Mouse (Mus musculus) neural tube, embryonic 15.5 days (tissue): ENCODE measurements around the gene Rgl2. TPM values are rescaled to one million over a fixed set of nuclear protein-coding genes. Genes with fewer than 3 reads are reported as not detected.
"Not testable (repeated sequence)": the region's sequence is repeated elsewhere in the genome, so short reads cannot be mapped to it uniquely, and the experiment has no call there.

ENCODE experiments used
- ATAC-seq: fragments of 200-750 bp; cut with Nextera tagmentation; 2 replicates; pipeline ENCODE4 v1.8.0; 2017; ENCODE audit warnings: mild to moderate bottlenecking, moderate TSS enrichment, moderate library complexity; ENCODE audit not compliant: low FRiP score
- H3K27ac ChIP-seq: fragments of 300-500 bp; sonication (generic); replicated peaks from 2 replicates; pipeline ENCODE4 v1.5.1; 2015; ENCODE audit warnings: mild to moderate bottlenecking, inconsistent platforms
- H3K27me3 ChIP-seq: fragments of 300-500 bp; sonication (generic); replicated peaks from 2 replicates; pipeline ENCODE4 v1.6.1; 2015; ENCODE audit warnings: inconsistent platforms
- H3K36me3 ChIP-seq: fragments of 300-500 bp; sonication (generic); 2 replicates; pipeline ENCODE4 v1.6.1; 2015; ENCODE audit warnings: inconsistent platforms
- H3K4me1 ChIP-seq: fragments of 300-500 bp; sonication (generic); 2 replicates; pipeline ENCODE4 v1.6.1; 2015; ENCODE audit warnings: inconsistent platforms
- H3K4me2 ChIP-seq: fragments of 300-500 bp; sonication (generic); 2 replicates; pipeline ENCODE4 v1.6.1; 2015; ENCODE audit warnings: inconsistent platforms, mild to moderate bottlenecking, moderate library complexity
- H3K4me3 ChIP-seq: fragments of 300-500 bp; sonication (generic); replicated peaks from 2 replicates; pipeline ENCODE4 v1.5.1; 2015; ENCODE audit warnings: mild to moderate bottlenecking, inconsistent platforms
- H3K9ac ChIP-seq: fragments of 300-500 bp; sonication (generic); replicated peaks from 2 replicates; pipeline ENCODE4 v1.6.1; 2015; ENCODE audit warnings: mild to moderate bottlenecking, inconsistent platforms
- H3K9me3 ChIP-seq: fragments of 300-500 bp; sonication (generic); replicated peaks from 2 replicates; pipeline ENCODE4 v1.6.1; 2016; ENCODE audit warnings: inconsistent platforms
- WGBS: fragments of 180-500 bp; shearing (Covaris S2); methylation state at CpG from one replicate; pipeline ENCODE4 v1.1.7; 2015; ENCODE audit warnings: mixed read lengths; 5-methylcytosine and 5-hydroxymethylcytosine counted together
- polyA plus RNA-seq: library from polyadenylated mRNA; unstranded; fragments of >200 nt; fragmentation: Nextera tagmentation; extraction: Ambion mirVana; gene quantifications from 2 replicates; pipeline ENCODE4 v1.2.1, GENCODE M21; 2015

Gene Rgl2
- polyA plus RNA-seq, 1 experiment from 2014 or later = 58.8 TPM

DNA sequence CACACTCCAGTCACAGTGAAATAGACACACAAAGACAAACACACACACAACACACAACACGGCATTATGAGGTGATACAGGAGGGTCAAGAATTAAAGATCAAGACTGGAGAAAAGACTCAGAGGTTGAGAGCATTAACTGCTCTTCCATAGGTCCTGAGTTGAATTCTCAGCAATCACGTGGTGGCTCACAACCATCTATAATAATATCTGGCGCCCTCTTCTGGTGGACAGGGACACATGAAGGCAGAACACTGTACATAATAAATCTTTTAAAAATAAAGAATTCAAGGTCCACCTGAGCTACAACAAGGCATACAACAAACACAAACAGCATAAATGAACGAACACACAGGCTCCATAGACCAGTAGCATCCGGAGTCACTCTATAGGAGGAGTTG lies 39.6 kb downstream of the Rgl2 start:
- WGBS = 31% methylated on average over 5 of the region's 5 CpGs
- Histone ChIP-seq H3K36me3 (peaks cover 20% of the 10 kb centered on the region), H3K4me1 (no peaks in the 10 kb centered on the region), H3K4me3 (no peak overlapping the region), H3K9ac (no peak overlapping the region), H3K4me2 (no peak overlapping the region), H3K27ac (no peak overlapping the region), H3K9me3 (no peaks in the 10 kb centered on the region), H3K27me3 (0 out of 2 replicates have a peak, but pooled peaks cover 13% of the 10 kb centered on the region)
- peak; percentile 68 for ATAC-seq

DNA sequence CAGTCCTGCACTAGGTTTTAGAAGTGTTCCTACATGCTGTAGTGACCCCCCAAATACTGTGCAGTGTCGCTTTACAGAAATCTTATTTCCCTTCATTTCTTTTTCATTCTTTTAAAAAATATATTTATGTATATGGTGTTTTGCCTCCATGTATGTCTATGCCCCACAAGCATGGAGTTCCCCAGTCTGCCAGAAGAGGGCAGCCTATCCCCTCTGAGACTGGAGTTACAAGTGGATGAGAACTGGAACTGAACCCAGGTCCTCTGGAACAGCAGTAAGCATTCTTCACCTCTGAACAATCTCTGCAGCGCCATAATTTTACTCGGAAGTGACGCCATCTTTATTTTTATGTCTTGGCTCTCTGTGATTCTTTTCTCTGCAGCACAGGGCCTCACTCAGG lies 40.1 kb downstream of the Rgl2 start:
- WGBS = 78% methylated on average over 4 of the region's 4 CpGs
- ATAC-seq = no peak
- Histone ChIP-seq H3K36me3 (peaks cover 17% of the 10 kb centered on the region), H3K4me1 (no peaks in the 10 kb centered on the region), H3K4me3 (no peak overlapping the region), H3K27me3 (0 out of 2 replicates have a peak, but pooled peaks cover 17% of the 10 kb centered on the region), H3K9me3 (no peaks in the 10 kb centered on the region), H3K4me2 (no peak overlapping the region), H3K9ac (no peak overlapping the region), H3K27ac (no peak overlapping the region)

DNA sequence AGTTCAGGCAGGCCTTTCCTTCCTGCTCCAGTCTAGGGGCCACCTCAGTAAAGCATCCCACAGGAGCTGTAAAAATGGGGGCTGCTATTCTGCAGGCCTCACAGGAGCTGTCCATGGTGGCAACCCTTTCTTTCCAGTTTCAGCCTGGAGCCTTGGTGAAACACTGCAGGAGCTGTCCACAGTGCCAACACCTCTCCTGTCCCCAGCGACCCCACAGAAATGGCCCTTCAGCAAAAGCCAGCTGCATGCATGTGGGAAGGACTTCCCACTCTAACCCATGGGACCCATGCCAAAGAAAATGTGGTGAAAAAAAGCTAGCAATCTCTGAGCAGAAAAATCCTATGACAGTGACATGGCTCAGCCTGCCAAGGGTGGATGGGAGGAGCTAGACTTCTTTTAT lies 43.3 kb downstream of the Rgl2 start:
- H3K9me3 ChIP-seq = no peaks in the 10 kb centered on the region
- no peak overlapping the region for H3K4me2 ChIP-seq
- 0 out of 2 replicates have a peak overlapping the region, but pooled peaks have one; percentile 5 for H3K9ac ChIP-seq
- WGBS = 8% methylated on average over 1 of the region's 1 CpGs
- no peak overlapping the region for H3K27ac ChIP-seq
- no peak for ATAC-seq
- H3K4me1 ChIP-seq = peaks cover 1% of the 10 kb centered on the region
- H3K27me3 ChIP-seq = peaks cover 39% of the 10 kb centered on the region
- no peak overlapping the region for H3K4me3 ChIP-seq
- no peaks in the 10 kb centered on the region for H3K36me3 ChIP-seq

DNA sequence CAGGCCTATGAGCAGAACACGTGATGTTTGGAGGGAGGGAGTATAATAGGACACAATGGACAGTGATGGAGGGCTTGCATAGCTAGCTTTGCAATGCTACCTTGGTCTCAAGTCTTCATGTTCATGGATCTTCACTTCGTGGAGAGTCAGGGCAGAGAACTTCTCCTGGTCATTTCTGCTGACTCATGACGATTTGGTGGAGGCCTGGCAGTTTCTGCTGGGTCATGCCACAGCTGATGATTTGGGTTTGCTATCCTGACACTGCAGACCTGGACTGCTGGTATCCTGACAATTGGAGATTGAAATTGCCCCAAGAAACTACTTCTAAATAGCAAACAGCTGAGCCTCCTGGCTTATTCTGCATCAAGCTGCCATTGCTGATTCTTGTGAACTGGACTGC lies 44.2 kb downstream of the Rgl2 start:
- no peak overlapping the region for H3K4me2 ChIP-seq
- no peak overlapping the region for H3K27ac ChIP-seq
- H3K9ac ChIP-seq = no peak overlapping the region
- peaks cover 10% of the 10 kb centered on the region for H3K4me1 ChIP-seq
- H3K27me3 ChIP-seq = peaks cover 48% of the 10 kb centered on the region
- no peaks in the 10 kb centered on the region for H3K36me3 ChIP-seq
- 72% methylated on average over 3 of the region's 3 CpGs for WGBS
- no peaks in the 10 kb centered on the region for H3K9me3 ChIP-seq
- no peak overlapping the region for H3K4me3 ChIP-seq
- ATAC-seq = no peak

DNA sequence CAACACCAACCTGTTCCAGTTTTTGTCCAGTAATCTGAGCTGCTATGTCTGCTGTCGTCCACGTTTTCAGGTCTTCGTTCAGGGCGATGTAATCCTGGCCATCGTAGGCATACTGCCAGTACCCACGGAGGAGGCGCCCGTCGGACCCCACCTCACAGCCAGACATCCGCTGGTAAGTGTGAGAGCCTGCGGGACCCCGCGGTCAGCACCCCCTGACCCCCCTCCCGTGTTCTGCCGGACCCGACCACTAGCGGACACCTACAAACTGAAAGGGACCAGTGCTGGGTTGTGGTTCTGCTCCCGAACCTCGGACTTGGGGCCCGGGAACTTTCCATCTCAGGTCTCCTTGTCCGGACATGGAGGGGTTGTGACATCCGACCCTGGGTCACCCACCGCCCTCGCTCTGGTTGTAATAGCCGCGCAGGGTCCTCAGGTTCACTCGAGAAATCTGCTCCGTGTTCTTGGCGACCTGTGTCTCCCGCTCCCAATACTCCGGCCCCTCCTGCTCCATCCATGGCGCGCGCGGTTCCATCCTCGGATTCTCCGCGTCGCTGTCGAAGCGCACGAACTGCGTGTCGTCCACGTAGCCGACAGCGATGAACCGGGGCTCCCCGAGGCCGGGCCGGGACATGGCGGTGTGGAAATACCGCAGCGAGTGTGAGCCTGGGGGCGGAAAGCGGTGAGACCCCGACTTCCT lies 48.7 kb downstream of the Rgl2 start:
- no peak overlapping the region for H3K27ac ChIP-seq
- peak overlapping the region; percentile 41 for H3K9ac ChIP-seq
- WGBS = 3% methylated on average over 57 of the region's 57 CpGs

DNA sequence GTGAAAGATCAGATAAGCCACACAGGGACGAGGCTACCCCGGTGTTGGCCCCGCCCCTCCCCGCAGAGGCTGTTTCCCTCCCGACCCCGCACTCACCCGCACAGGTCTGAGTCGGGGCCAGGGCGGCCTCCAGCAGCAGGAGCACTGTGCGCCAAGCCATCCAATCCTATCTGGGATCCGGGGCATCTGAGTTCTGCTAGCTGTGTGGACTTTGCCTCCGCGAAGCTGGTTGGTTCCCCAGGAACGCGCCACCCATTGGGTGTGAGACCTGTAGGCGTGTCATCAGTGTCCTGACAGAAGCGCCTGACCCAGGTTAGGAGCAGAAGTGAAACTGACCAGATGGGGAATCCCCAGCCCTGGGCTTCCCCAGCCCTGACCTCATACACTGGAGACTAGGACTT lies 49.3 kb downstream of the Rgl2 start:
- H3K9me3 ChIP-seq = no peaks in the 10 kb centered on the region
- peak overlapping the region; percentile 41 for H3K4me3 ChIP-seq
- WGBS = 2% methylated on average over 17 of the region's 17 CpGs
- H3K27me3 ChIP-seq = peaks cover 53% of the 10 kb centered on the region
- ATAC-seq = no peak
- peak overlapping the region; percentile 62 for H3K4me2 ChIP-seq
- no peak overlapping the region for H3K27ac ChIP-seq
- H3K9ac ChIP-seq = peak overlapping the region; percentile 41
- peaks cover 29% of the 10 kb centered on the region for H3K4me1 ChIP-seq
- H3K36me3 ChIP-seq = no peaks in the 10 kb centered on the region

More for the DNA sequence above, 48.7 kb downstream of the Rgl2 start:
- Histone ChIP-seq H3K36me3 (no peaks in the 10 kb centered on the region), H3K27me3 (peaks cover 53% of the 10 kb centered on the region), H3K4me3 (peak overlapping the region; percentile 41), H3K4me1 (peaks cover 29% of the 10 kb centered on the region), H3K4me2 (peak overlapping the region; percentile 62), H3K9me3 (no peaks in the 10 kb centered on the region)
- no peak for ATAC-seq

DNA sequence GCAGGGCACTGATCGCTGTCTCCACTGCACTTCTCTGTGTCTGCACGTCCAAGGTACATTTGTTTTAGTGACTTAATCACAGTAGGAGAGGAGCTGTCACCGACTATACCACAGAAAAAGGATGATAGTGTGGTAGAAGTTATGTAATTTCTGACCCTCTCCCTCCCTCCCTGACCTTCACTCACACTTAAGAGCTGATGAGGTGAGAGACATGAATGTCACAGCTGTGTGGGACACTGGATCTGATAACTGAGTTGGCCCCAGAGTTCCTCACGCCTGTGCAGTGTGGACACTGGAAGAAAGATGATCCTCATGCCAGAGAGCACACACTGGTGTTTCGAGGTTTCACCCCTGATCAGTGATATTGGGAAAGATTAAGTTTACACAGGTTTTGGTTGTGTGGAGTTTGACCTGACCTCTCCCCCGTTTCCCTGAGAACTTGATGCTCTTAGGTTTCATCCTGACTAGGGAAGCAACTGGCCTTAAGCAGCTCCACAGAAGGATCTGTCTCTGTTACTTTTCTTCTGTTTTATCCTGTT lies 50.2 kb downstream of the Rgl2 start:
- H3K4me1 ChIP-seq = peaks cover 29% of the 10 kb centered on the region
- 82% methylated on average over 6 of the region's 6 CpGs for WGBS
- no peak overlapping the region for H3K27ac ChIP-seq
- no peaks in the 10 kb centered on the region for H3K9me3 ChIP-seq
- no peaks in the 10 kb centered on the region for H3K36me3 ChIP-seq
- H3K4me3 ChIP-seq = no peak overlapping the region
- peaks cover 50% of the 10 kb centered on the region for H3K27me3 ChIP-seq
- H3K4me2 ChIP-seq = no peak overlapping the region
- no peak for ATAC-seq
- H3K9ac ChIP-seq = no peak overlapping the region

DNA sequence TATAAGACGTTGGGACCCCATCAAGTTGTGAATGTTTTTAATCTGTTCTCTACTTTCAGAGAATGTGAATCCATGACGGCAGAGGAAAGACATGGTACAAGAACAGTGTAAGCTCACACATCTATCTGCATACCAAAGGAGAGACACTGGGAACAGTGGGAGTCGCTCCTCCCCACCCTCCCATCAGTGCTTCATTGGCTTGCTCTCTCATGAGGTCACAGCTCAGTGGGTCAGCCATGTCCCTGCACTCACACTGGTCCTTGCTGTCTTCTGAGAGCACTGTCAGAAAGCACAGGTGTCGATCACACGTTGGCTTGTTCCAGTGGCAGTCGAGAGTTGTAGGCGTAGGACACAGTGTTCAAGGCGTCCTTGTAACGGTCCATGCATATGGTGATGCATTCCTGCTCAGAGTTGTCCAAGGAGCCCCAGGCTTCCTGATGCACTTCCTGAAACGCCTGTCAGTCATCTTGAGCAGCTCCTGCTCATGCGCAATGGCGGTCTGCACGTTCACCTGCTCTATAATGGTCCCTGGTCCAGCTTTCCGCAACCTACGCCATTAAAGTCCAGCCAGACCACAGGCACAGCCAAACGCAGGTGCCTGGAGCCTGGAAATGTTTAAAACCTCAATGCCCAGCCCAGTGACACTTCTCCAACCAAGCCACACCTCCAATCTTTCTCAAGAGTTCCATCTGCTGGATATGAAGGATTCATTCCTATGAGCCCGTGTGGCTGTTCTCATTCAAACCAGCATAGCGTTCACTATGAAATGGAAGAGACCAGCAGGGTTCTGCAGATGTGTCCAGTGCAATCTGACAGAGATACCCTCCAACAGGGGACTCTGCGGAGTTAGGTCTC lies 51.1 kb downstream of the Rgl2 start:
- 79% methylated on average over 19 of the region's 19 CpGs for WGBS
- peaks cover 46% of the 10 kb centered on the region for H3K27me3 ChIP-seq
- peak overlapping the region; percentile 93 for H3K27ac ChIP-seq
- peak overlapping the region; percentile 67 for H3K4me2 ChIP-seq
- peak; percentile 16 for ATAC-seq
- H3K9me3 ChIP-seq = no peaks in the 10 kb centered on the region
- peak overlapping the region; percentile 58; the same call in 1 of the 2 replicates for H3K4me3 ChIP-seq
- H3K36me3 ChIP-seq = no peaks in the 10 kb centered on the region
- 0 out of 2 replicates have a peak overlapping the region, but pooled peaks have one; percentile 26 for H3K9ac ChIP-seq
- H3K4me1 ChIP-seq = peaks cover 29% of the 10 kb centered on the region

DNA sequence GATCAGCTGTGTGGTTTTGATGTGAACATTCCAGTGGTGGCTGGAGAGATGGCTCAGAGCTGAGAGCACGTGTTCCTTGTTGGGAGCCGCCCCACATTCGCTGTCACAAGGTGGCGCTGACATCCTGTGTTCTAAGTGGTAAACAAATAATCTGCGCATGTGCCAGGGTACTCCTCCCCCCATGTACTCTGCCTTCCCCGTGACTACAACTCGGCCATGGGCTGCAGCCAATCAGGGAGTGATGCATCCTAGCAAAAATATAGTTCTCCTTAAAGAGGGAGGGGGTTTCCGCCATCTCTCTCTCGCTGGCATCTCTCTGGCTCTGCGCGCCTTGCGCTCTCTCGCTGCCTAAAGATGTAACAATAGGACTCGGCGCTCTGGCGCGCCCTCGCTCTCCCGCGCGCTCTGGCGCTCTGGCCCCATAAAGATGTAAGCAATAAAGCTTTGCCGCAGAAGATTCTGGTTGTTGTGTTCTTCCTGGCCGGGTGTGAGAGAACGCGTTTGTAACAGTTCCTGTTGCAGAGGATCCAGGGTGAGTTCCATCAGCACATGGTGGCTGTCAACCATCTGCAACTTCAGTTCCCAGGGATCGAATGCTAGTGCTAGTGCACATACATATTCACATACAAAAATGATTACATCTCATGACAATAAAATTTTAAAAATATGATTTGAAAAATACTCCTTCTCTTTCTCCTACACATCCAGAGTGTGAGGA lies 52.0 kb downstream of the Rgl2 start:
- under 1% methylated on average over 27 of the region's 27 CpGs for WGBS
- Histone ChIP-seq H3K4me2 (peak overlapping the region; percentile 67), H3K4me1 (peaks cover 29% of the 10 kb centered on the region), H3K4me3 (peak overlapping the region; percentile 58), H3K27ac (peak overlapping the region; percentile 93), H3K27me3 (peaks cover 40% of the 10 kb centered on the region), H3K9ac (peak overlapping the region; percentile 68)
- peak; percentile 97 for ATAC-seq
- H3K9me3 ChIP-seq, H3K36me3 ChIP-seq: not testable (repeated sequence)

DNA sequence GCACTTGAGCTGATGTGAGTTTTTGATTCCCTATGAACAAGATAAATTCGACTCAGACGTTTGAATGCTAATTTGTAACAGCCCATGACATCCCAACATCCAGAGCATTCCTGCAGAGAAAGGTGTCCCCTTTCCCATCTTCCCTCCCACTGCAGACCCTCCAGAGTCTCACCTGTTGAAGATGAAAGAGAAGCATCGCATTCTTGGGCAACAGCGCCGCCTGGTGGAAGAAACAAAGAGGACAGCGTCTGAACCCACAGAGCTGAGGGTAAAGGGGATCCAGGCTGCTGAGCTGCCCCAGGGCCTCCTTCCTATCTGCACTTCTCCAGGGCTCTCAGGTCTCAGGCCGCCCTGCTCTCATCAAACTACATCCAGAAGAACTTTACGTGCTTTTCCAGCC lies 52.8 kb downstream of the Rgl2 start:
- not testable (repeated sequence) for H3K36me3 ChIP-seq, H3K9ac ChIP-seq, H3K9me3 ChIP-seq, ATAC-seq
- peak overlapping the region; percentile 58 for H3K4me3 ChIP-seq
- peaks cover 29% of the 10 kb centered on the region for H3K4me1 ChIP-seq
- H3K27me3 ChIP-seq = peaks cover 32% of the 10 kb centered on the region
- H3K4me2 ChIP-seq = peak overlapping the region; percentile 67
- 7% methylated on average over 8 of the region's 8 CpGs for WGBS
- peak overlapping the region; percentile 93 for H3K27ac ChIP-seq
